Mouse (Mus musculus) kidney, adult 2 months (tissue): ENCODE data around the gene Yif1a. TPM values are rescaled to one million over a fixed set of nuclear protein-coding genes. Genes with fewer than 3 reads are reported as not detected.

Experiments
- DNase-seq: peaks from one replicate; pipeline ENCODE4 v3.0.0; 2021
- H3K27ac ChIP-seq: fragments of 200-500 bp; 2 replicates; pipeline ENCODE4 v1.5.1; 2012; ENCODE audit warnings: low read depth, low read length, control low read depth, inconsistent platforms; ENCODE audit not compliant: insufficient read depth
- H3K27me3 ChIP-seq: fragments of 200-500 bp; replicated peaks from 2 replicates; pipeline ENCODE4 v1.6.1; 2012; ENCODE audit warnings: mild to moderate bottlenecking, moderate library complexity, low read length, inconsistent platforms; ENCODE audit not compliant: control insufficient read depth, insufficient read depth
- H3K36me3 ChIP-seq: fragments of 200-500 bp; 2 replicates; pipeline ENCODE4 v1.6.1; 2012; ENCODE audit warnings: mild to moderate bottlenecking, moderate library complexity, low read length, inconsistent platforms; ENCODE audit not compliant: control insufficient read depth, insufficient read depth
- H3K4me1 ChIP-seq: fragments of 200-500 bp; 2 replicates; pipeline ENCODE4 v1.6.1; 2011; ENCODE audit warnings: low read length; ENCODE audit not compliant: control insufficient read depth, insufficient read depth
- H3K4me3 ChIP-seq: fragments of 200-500 bp; 2 replicates; pipeline ENCODE4 v1.5.1; 2011; ENCODE audit warnings: mild to moderate bottlenecking, low read depth, low read length, control low read depth; ENCODE audit not compliant: insufficient read depth
- CTCF ChIP-seq: fragments of 200-500 bp; conservative IDR thresholded peaks from 2 replicates; pipeline ENCODE4 v1.5.1; 2011; ENCODE audit warnings: low read depth, mild to moderate bottlenecking, control low read depth, low read length, moderate library complexity, mixed read lengths; ENCODE audit not compliant: insufficient read depth, insufficient read length
- POLR2A ChIP-seq: fragments of 200-500 bp; IDR thresholded peaks from one replicate; pipeline ENCODE4 v1.6.1; 2011; ENCODE audit warnings: low read depth, low read length, control low read depth
- WGBS: fragments of 180-500 bp; shearing (Covaris S2); methylation state at CpG from one replicate; pipeline ENCODE4 v1.1.7; 2018; 5-methylcytosine and 5-hydroxymethylcytosine counted together
- polyA plus RNA-seq: library from polyadenylated mRNA; depleted of rRNA; stranded (reverse); fragments of >200 nt; gene quantifications from 2 replicates; pipeline ENCODE4 v1.2.3, GENCODE M21; 2012

Yif1a gene
- polyA plus RNA-seq, 1 experiment, result 258 TPM

- H3K27me3 ChIP-seq, result no peaks in the 10 kb centered on the region
- TF ChIP-seq POLR2A (no peak), CTCF (no peak)
- DNase-seq, result no peak
- peaks cover 13% of the 10 kb centered on the region for H3K4me1 ChIP-seq
- 87% methylated on average over 4 of the region's 4 CpGs for WGBS
- no peak overlapping the region for H3K27ac ChIP-seq
- H3K36me3 ChIP-seq, result no peaks in the 10 kb centered on the region
- peak overlapping the region; percentile 84; the same call in 1 of the 2 replicates for H3K4me3 ChIP-seq
Measured at GRCm38 (mm10) chr19:5089324-5089723, 986 bp downstream of the Yif1a start.

GRCm38 (mm10) chr19:5092083-5092482 lies 3.7 kb downstream of the Yif1a start:
- H3K36me3 ChIP-seq, result no peaks in the 10 kb centered on the region
- no peak for DNase-seq
- no peak overlapping the region for H3K4me3 ChIP-seq
- WGBS, result 95% methylated on average over 10 of the region's 10 CpGs
- no peak overlapping the region for H3K27ac ChIP-seq
- H3K4me1 ChIP-seq, result peaks cover 10% of the 10 kb centered on the region
- TF ChIP-seq POLR2A (no peak), CTCF (no peak)
- no peaks in the 10 kb centered on the region for H3K27me3 ChIP-seq

- TF ChIP-seq POLR2A (no peak), CTCF (no peak)
- Histone ChIP-seq H3K27me3 (no peaks in the 10 kb centered on the region), H3K4me1 (peaks cover 5% of the 10 kb centered on the region; the same call in 1 of the 2 replicates), H3K27ac (no peak overlapping the region), H3K36me3 (no peaks in the 10 kb centered on the region), H3K4me3 (no peak overlapping the region)
- WGBS, result 72% methylated on average over 12 of the region's 12 CpGs
- no peak for DNase-seq
Measured at GRCm38 (mm10) chr19:5093481-5094242, 5.3 kb downstream of the Yif1a start.

GRCm38 (mm10) chr19:5094243-5094632 lies 5.9 kb downstream of the Yif1a start:
- no peak overlapping the region for H3K27ac ChIP-seq
- peak; percentile 93 for DNase-seq
- TF ChIP-seq POLR2A (no peak), CTCF (peak; percentile 79)
- no peaks in the 10 kb centered on the region for H3K27me3 ChIP-seq
- H3K4me3 ChIP-seq, result no peak overlapping the region
- H3K4me1 ChIP-seq, result peaks cover 1% of the 10 kb centered on the region; the same call in 1 of the 2 replicates
- no peaks in the 10 kb centered on the region for H3K36me3 ChIP-seq
- WGBS, result 2% methylated on average over 21 of the region's 21 CpGs

GRCm38 (mm10) chr19:5094746-5095417 lies 6.5 kb downstream of the Yif1a start:
- WGBS, result 37% methylated on average over 11 of the region's 11 CpGs

GRCm38 (mm10) chr19:5095887-5096474 lies 7.6 kb downstream of the Yif1a start:
- TF ChIP-seq POLR2A (no peak), CTCF (no peak)
- H3K27me3 ChIP-seq, result no peaks in the 10 kb centered on the region
- 7% methylated on average over 9 of the region's 9 CpGs for WGBS
- no peaks in the 10 kb centered on the region for H3K36me3 ChIP-seq
- no peak for DNase-seq
- H3K27ac ChIP-seq, result no peak overlapping the region
- no peak overlapping the region for H3K4me3 ChIP-seq
- no peaks in the 10 kb centered on the region for H3K4me1 ChIP-seq

More at GRCm38 (mm10) chr19:5094746-5095417, 6.5 kb downstream of the Yif1a start:
- DNase-seq, result no peak
- no peaks in the 10 kb centered on the region for H3K27me3 ChIP-seq
- H3K36me3 ChIP-seq, result no peaks in the 10 kb centered on the region
- no peaks in the 10 kb centered on the region for H3K4me1 ChIP-seq
- H3K4me3 ChIP-seq, result no peak overlapping the region
- H3K27ac ChIP-seq, result no peak overlapping the region
- TF ChIP-seq POLR2A (no peak), CTCF (no peak)
